Mouse (Mus musculus) G1E (cell line): Measurements from ENCODE around the gene Ddr1.

Experiments used
- CTCF ChIP-seq: IDR thresholded peaks from 2 replicates; pipeline ENCODE4 v1.5.1; 2012; ENCODE audit warnings: low read depth, low read length, inconsistent platforms, mixed read lengths
- TAL1 ChIP-seq: conservative IDR thresholded peaks from 2 replicates; pipeline ENCODE4 v1.6.1; 2012; ENCODE audit warnings: low read depth, low read length, inconsistent platforms, mixed read lengths

DNA sequence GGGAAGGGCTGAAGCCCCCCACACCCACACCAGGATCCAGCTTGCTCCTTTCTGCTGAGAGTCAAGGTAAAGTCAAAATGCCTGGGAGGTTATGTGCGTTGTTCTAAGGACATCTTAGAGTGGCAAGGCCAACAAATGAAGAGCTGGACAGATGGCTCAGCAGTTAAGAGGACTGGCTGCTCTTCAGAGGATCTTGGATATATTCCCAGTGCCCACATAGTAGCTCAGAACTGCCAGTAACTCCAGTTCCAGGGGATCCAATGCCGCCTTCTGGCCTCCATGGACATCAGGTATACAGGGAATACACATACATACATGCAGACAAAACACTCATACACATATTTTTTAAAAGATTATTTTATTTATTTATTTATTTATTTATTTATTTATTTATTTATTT, 29.0 kb upstream of the Ddr1 start:
- TF ChIP-seq CTCF (no peak), TAL1 (no peak)
